Mouse (Mus musculus) kidney, adult 11 months (tissue): ENCODE data around the gene Mgat1.

Source experiments
- DNase-seq: peaks from one replicate; pipeline ENCODE4 v3.0.0; 2022

The Mgat1 gene

DNA sequence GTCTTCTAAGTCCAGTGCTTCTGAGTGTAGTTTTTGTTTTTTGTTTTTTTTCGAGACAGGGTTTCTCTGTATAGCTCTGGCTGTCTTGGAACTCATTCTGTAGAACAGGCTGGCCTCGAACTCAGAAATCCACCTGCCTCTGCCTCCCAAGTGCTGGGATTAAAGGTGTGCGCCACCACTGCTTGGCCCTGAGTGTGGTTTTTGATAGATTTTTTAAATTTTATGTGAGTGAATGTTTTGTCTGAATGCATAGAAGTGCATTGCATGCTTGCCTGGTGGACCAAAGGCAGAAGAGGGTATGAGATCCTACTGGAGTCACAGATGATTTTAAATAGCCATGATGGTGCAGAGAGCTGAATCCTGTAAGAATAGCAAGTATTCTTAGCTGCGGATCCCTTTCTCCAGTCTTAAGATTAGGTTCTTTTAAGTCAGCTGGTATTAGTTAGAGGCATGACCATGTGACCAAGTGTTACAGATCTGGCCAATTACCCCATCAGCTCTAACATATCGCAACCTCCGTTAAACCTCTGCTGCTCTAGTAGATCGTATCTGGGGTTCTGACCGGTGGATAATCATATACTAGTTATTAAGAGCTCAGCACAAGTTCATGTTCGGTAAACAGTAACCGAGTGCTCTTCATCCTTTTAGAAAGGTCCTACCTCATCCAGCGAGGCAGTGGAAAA, 906 bp upstream of the Mgat1 start:
- DNase-seq: no peak

DNA sequence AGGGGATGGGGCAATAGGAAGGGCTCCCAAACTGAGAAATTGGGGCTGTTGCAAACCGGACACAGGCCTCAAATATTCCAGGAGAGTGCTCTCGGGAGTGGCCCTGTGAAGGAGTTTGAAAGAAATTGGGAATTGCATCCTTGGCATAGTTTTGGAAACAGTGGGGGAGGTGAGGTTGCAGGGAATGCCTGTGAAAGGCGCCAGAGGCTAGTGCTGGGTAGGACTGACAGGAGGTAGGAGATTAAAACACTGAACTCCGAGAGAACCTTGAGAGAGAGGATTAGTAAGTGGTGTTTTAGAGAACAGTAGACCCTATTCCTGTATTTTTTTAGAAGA, 572 bp downstream of the Mgat1 start:
- no peak for DNase-seq

DNA sequence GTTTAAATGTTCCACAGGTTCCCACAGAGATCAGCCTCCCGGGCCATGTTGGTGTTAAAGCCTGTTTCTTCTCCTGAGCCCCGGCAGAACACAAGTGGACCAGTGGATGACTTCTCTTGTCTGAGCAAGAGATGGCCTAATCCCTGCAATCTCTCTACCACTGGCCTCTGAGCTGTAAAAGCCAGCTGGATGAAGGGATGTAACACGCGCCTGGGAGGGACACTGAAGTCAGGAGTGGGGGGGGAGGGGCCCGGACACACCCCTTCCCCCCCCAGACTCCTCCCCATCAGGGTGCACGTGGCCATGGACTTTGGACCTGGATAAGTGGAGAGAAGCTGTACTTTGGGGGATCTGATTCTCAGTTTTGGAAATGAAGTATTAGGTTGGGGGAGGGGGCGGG, 1.2 kb downstream of the Mgat1 start:
- peak; percentile 85 for DNase-seq

DNA sequence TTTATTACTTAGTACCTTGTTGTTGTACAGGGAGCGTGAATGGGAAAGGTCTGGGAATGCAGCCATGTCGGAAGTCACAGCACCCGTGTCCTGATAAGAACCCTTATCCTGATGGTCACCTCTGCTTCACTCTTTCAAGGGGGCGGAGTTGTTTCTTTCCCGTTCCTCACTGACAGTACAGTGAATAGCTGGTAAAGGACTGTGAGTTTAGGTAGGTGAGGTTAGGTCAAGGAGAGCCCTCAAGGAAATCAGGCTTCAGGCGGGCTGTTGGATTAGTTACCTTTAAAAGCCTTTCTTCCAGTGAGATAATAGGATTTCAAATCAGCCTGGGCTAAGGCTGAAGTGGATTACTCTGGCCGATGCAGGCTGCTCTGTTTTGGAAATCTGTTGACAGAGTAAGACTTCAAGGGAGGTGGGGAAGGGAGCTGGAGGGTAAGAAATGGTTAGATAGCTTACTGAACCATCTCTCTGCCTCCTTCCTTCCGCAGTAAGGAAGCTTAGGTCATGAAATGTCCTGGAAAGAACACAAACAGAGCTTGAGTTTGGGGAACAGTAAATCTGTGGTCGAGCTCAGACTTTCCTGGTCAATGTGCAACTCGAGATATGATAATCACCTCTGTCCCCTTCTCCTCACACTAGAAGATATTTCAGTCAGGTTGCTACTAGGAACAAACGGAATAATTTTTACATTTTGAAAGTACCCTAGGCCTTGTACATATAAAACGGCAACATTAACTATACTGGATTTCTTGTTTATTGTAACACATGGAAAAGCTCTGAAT, 1.8 kb downstream of the Mgat1 start:
- DNase-seq: no peak

DNA sequence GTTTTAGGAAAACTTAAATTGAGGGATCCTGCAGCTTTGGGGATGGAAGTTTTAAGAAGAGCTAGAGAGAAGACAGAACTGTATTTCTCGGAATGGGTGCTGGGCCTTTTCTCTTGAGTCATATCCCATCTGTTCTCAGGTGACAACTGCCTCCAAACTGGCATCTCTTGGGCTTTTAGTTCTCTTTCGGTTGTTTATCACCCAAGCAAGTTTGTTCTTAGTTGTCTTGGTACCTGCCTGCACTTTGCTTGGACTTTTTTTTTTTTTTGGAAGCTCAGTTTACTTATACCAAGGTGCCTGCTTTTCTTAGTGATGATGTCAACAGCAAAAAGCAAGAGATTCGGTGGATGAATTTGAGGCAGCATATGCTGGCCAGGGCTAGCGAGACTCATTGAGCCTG, 2.5 kb downstream of the Mgat1 start:
- DNase-seq: no peak

DNA sequence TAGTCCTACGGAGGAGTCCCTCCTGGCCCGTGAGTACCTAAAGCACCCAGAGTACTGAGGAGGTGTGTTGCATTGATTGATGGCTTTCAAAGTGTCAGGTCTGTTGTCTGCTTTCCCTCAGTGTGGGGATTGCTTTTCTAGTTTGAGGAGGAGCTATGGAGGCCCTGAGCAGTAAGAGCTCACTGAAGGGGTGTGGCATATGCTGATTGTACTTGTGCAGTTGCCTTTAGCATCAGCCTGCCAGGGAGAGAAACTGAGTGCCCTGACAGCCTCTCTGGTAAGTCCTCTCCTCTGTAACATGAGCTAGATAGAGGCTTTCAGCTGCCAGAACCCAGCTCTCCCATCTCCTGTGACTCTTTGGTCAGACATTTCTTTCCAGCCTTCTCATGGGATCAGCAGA, 3.3 kb downstream of the Mgat1 start:
- DNase-seq: no peak

DNA sequence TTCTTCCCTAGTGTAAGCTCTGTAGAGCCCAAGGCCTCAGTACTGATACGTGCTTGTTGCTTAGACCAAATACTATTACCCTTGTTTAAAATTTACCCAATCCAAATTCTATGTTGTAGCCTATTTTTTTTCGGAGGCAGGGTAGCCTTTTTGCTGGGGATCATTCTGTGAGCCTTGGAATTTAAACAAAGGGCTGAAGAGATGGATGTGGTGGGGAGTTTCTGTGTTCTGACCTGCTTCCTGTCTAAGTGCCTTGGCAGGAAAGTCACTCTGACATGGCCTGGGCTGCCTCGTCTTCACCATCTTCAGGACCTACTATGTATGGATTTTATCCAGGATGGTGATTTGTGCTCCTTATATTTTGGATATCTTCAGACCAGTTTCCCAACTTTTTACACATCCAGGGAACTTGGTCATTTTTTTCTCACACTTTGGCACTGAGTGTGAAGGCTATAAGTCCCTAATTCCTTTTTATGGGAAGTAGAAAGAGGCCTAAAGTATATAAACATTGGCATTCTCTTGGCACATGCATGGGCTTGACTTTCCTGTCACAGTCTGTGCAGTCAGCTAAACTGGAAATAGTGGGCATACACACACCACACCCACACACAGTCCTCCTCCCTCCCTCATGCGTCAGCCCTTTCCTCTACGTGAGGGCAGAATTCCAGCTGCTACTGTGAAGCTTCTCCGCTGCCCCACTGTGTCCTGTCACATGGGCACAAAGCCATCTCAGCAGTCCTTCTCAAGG, 4.4 kb downstream of the Mgat1 start:
- DNase-seq: peak; percentile 78

DNA sequence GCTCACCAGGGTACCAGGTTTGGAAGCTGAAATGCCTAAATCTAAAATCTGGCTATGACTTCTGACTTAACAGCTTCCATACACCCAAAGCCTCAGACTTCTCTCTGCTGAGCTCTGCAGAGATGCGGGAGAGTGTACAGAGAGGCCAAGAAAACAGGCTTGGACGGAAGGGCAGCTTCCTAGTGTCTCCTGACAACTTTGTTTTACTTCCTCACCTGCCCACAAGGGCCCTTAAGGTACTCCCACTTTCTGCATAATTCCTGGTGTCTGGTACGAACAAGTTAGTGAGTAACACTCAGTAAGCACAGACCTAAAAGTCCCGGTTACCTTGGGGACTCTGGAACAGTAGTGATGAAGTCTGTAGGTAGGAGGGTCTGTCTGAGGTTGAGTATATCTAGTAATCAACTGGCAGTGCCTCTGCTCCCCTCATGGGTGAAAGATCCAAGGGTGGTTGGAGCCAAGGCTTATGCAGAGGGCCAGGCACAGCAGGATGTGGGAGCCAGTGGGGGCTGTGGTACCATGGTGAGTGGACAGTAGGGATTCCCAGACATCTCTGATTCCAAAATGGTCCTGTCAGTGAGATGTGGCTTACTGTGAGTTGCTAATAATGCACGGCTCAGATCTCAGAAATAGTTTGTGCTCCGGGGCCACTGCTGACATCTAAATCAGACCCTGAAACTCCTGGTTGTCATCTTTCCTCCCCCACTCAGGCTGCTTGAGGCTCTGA, 5.1 kb downstream of the Mgat1 start:
- no peak for DNase-seq

DNA sequence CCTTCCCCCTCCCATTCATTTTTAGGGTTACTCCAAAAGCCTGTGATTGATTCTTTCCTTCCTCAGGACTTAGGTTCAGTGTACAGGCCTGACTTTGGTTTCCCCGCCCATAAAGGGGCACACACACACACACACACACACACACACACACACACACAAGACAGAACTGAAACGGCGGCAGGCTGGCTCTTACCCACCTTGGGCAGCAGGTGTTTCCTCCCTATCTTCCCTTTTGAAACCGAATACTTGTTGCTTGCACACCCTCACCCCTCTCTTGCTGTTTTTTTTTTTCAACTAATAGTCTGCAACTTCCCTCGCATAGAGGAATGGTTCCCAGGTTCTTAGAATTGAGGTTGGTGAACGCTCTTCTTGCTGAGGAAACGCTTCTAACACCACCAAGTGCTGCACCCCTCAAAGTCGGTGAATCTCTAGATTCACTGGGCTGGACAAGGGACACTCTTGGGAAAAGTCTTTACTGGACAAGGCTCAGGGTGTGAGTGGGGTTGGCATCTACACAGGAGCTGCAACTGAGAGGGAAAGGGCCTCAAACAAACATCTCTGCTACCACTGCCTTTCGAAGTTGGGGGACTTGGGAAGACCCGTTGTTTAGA, 5.9 kb downstream of the Mgat1 start:
- DNase-seq: no peak

DNA sequence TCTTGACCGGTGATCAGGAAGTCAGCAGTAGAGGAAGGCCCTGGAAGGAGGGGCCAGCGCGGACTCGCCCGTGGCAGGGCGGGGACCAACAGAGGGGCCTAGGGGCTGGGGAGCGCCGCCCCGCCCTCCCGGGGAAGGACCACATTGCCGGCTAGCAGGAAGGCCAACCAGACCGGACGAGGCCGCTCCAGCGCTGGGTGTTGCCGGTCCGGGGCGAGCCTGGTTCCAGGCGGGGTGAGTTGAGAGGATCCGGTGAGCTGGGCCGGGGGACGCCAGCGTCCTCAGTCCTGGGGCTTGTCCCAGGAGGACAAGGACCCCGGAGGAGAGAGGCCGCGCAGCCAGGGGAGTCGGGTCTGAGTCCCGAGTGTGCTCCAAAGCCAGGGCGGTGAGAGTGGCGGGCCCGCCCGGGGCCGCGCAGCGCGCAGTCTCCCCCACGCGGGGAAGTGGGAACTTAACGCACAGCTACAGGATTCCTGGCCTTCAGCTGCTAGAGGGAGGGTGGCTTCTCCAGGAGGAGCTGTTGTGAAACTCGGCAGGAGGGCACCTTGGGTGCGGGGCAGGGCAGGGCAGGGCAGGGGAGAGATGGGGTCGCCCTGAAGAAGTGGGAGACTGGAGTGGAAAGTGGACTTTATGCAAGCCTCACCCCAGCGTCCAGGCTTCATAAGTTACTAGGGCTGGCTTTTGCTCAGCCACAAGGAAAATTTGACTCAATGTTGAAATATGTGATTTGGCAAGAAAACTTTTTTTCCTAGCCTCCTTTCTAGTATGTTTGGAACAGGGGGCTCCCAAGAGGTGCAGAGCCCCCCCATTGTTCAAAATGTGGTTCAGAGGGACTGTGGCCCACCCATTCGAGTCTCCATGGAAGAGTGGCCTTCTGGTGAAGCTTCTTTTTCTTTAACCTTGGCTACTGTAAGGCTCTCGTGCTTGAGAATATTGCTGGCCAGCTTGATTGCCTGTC, 6.7 kb downstream of the Mgat1 start:
- DNase-seq: peak; percentile 92

DNA sequence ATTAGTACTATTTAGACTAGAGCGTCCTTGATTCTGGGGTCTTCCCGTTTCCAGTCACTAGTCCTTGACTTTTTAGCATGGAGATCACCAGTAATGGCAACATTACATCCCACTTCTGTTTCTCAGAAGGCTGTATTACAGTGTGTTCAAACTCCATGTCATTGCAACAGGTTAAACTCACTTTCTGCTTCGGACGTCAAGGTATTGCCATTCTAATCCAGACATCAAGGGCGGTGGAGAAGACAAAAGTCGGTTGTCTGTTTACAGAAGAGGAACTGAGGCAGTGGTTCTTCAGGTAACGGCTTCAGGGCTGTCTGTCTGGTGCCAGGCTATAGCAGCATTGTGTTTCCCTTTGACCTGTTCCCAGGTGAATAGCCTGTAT, 7.4 kb downstream of the Mgat1 start:
- no peak for DNase-seq

DNA sequence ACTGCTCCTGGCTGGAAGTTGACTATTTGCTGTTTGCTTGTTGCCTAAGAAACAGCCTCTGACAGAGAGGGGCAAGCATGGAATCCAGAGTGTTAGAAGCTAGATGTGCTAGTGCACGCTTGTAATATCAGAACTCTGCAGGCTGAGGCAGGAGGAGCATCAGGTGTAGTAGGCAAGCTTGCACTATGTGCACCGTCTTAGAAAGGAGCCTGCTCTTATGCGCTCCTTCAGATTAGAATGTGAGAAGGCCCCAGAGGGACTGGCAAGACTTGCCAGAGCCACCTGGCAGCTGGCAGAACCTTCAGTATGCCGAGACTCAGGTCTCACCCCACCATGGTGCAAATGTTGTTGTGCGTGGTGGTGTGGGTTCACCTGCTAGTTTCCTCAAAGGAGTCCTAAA, 8.1 kb downstream of the Mgat1 start:
- DNase-seq: no peak

DNA sequence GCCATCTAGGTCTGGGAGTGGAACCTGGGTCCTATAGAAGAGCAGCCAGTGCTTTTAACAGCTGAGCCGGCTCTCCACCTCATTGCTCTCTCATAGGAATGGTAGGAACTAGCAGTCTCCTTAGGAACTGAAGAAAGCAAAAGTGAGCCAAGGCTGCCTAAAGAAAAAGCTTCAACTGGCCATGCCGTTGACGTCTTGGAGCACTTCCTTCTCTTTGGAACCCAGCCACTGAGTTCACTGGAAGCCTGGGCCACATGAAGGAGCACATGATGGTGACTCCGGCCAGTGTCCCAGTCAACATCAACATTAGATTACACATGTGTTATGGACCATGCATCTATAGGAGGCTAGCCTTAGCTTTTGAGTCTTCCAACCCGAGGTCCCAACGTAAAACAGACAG, 9.0 kb downstream of the Mgat1 start:
- no peak for DNase-seq

DNA sequence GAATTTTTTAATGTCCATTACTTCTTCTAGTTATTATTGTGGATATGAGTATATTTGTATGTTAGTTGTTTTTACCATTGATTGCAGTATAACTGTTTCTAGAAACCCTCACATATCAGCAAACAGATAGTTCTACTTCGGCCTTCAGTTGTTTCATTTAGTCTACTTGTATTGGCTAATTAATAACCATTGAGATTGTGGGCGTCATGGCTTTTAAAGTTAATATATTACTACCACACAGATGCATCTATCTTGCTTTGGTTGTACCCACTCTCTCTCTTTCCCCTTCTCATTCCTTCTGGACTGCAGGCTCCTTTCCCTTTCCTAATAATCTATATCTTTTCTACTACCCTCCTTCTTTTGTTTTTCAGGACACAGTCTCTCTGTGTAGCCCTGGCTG, 15.3 kb downstream of the Mgat1 start:
- no peak for DNase-seq

DNA sequence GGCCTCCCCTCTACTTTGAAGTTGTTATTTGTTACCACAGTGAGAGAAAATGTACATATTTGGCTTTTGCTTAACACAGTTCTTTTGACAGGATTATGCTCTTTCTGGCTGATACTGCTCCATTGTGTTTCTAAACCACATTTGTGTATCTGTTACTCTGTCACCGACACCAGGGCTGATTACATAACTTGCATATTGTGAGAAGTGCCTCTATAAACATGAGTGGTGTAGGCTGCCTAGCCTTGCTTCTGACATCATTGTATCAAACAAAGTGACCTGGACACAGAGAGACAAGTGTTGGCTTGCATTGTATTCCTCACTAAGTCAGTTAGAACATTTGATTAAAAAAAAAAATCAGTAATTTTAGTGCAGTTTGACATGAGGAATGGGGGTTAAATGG, 15.8 kb downstream of the Mgat1 start:
- DNase-seq: no peak

DNA sequence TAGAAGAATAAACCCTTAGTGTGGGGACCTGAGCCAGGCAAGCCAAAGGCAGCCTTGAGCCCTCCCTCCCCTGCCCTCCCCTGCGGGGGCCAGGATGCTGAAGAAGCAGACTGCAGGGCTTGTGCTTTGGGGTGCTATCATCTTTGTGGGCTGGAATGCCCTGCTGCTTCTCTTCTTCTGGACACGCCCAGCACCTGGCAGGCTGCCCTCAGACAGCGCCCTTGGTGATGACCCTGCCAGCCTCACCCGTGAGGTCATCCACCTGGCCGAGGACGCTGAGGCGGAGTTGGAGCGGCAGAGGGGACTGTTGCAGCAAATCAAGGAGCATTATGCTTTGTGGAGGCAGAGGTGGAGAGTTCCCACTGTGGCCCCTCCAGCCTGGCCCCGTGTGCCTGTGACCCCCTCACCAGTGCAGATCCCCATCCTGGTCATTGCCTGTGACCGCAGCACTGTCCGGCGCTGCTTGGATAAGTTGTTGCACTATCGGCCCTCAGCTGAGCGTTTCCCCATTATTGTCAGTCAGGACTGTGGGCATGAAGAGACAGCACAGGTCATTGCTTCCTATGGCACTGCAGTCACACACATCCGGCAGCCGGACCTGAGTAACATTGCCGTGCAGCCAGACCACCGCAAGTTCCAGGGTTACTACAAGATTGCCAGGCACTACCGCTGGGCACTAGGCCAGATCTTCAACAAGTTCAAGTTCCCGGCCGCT, 16.8 kb downstream of the Mgat1 start:
- peak; percentile 90 for DNase-seq

DNA sequence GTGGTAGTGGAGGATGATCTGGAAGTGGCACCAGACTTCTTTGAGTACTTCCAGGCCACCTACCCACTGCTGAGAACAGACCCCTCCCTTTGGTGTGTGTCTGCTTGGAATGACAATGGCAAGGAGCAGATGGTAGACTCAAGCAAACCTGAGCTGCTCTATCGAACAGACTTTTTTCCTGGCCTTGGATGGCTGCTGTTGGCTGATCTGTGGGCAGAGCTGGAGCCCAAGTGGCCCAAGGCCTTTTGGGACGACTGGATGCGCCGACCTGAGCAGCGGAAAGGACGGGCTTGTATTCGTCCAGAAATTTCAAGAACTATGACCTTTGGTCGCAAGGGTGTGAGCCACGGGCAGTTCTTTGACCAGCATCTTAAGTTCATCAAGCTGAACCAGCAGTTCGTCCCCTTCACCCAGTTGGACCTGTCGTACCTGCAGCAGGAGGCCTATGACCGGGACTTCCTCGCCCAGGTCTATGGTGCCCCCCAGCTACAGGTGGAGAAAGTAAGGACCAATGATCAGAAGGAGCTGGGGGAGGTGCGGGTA, 17.4 kb downstream of the Mgat1 start:
- DNase-seq: peak; percentile 91

DNA sequence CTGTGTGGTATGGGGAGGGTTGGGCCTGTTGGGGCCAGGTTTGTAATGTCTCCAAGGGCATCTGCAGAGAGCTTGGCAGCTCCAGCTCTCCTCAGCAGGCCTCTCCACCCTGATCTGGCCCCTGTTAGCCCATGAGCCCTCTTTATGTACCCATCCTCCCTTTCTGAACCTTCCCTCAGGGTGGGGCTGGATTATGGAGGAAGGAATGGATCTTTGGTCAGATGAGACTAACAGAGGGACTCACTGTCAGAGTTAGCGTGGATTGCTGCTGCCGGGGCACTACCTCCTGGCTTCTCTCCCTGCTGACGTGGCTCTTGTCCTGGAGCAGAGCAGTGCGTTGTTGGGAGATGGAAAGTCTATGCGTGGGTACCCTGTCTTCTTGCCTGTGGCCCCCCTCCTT, 18.3 kb downstream of the Mgat1 start:
- DNase-seq: no peak

DNA sequence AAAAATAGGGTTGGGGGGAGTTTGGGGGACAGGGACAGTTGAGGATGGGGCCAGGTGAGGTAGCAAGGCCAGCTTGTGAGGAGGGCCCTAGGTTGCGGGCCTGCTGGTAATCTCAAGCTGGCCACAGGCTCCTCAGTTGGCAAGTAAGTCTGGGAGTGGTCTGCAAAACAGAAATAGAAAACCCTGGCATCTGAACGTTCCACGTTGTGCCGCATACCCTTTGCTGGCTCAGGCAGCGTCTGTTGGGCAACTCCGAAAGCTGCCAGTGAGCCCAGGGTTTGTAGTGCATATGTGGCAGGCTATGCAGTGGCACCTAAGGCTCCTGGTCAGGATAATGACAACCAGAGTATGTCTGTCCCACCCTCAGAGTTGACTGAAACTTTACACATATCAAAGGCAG, 19.2 kb downstream of the Mgat1 start:
- DNase-seq: no peak

DNA sequence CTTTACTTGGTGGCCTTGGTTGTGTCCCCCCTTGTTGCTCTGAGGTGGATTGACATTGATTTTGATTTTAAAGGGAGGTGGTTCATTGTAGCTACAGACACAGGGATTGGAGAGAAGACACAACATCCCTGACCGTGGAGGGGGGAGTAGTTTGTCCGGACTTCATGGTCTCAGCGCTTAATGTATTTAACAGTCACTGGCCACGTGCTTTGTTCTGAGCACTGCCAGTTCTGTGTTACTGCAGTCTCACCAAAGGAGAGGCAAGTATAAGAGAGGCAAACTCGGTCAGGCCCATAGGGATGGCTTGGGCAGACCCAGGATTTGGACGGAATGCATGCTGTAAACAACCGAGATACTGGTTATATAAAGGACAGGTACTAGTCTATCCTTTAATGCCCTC, 20.1 kb downstream of the Mgat1 start:
- DNase-seq: no peak

DNA sequence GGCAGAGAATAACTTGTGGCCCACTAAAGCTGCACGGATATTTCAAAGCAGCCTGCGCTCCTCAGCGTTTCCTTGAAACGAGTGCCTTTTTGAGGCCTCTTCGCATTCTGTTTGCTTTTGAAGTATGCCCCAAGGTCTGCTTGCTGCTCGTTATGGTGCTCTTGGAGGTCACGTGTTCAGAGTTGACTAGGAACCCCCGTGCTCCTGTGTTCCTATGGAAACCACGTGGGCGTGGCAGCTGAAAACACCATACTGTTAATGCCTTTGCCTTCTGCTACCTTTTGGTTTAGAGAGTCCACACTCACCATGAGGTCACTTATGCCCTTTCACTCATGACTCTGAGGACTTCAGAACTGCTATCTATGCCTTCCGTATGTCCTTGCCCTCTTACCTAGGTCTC, 20.6 kb downstream of the Mgat1 start:
- DNase-seq: no peak
